Mouse (Mus musculus) testis, adult 2 months (tissue): Measurements from ENCODE around the gene Gm12830.

Experiments used
- CTCF ChIP-seq: fragments of 200-500 bp; IDR thresholded peaks from 2 replicates; pipeline ENCODE4 v1.5.1; 2012; ENCODE audit warnings: low read depth, mild to moderate bottlenecking, inconsistent platforms, low read length, moderate library complexity; ENCODE audit not compliant: control insufficient read depth, insufficient read depth, insufficient replicate concordance
- POLR2A ChIP-seq: fragments of 200-500 bp; IDR thresholded peaks from 2 replicates; pipeline ENCODE4 v1.6.1; 2012; ENCODE audit warnings: low read depth, mild to moderate bottlenecking, inconsistent platforms, low read length, moderate library complexity; ENCODE audit not compliant: control insufficient read depth

- TF ChIP-seq CTCF (no peak), POLR2A (no peak)
Observed at GRCm38 (mm10) chr4:114842376-114842960, 20.9 kb downstream of the Gm12830 start.
